Mouse (Mus musculus) brain, embryonic 18.5 days (tissue): ENCODE results near the gene Hoxd11.

ENCODE experiments used
- DNase-seq: peaks from one replicate; pipeline ENCODE4 v3.0.0-alpha.2; 2012; ENCODE audit warnings: low read depth, low spot score

The Hoxd11 gene

GRCm38 (mm10) chr2:74727640-74728302 is 48.4 kb downstream of the Hoxd11 start:
- DNase-seq, result no peak

DNA sequence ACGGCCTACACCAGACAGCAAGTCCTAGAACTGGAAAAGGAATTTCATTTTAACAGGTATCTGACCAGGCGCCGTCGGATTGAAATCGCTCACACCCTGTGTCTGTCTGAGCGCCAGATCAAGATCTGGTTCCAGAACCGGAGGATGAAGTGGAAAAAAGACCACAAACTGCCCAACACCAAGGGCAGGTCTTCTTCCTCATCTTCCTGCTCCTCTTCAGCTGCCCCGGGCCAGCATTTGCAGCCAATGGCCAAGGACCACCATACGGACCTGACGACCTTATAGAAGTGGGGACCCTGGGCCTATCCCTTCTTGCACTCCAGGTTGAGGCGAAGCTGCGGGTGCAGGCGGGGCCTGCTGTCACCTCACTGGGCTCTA is 48.9 kb downstream of the Hoxd11 start:
- DNase-seq, result no peak

DNA sequence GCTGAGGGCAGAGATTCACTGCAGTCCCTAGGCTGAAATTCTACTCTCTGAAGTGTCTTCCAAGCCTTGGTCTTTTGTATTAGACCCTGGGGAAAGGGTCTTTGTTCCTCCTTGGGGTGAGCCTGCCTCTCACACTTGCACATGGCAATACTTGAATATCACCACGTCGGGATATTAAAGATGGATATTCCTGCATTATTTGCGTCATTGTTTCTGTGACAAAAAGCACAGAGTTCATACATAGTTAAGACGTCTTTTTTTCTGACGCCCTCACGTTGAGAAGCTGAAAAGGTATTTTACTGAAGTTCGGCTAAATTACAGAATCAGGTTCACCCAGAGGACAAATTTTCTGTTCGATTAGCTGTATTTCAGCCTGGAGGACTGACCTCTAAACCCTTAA is 51.0 kb downstream of the Hoxd11 start:
- DNase-seq, result no peak

- no peak for DNase-seq
These were observed 51.7 kb downstream of the Hoxd11 start for GRCm38 (mm10) chr2:74731055-74731454.

DNA sequence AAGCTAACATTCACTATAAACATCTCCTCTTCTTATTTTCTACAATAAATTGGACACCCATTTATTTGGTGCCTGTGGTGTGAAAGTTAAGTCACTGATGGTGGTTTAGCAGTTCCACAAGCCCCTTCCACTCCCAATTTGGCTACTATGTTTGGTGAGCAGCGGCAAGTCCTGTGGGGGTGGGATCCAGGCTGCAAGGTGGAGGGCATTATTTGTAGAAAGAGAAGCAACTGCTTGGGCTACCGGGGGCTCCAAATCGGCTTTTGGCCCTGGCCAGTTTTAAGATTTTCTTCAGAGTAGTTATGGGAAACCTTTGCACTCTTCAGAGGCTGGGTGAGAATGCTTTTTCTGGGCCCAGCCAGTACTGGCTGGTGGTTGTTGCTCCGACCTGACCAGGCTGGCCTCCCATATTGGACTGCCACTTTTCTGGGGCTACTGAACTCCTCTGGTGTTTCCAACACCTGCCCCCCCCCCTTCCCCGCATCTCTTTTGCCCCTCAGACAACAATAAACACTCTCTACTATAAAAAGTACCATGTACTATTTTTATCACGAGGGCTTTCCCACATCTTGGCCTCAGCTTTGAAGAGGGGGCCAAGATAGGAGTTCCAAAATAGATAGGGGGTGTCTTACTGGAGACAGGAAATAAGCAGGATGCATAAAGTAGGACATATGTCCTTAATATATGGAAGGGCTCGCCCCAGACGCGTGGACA is 52.6 kb downstream of the Hoxd11 start:
- DNase-seq, result no peak

- DNase-seq, result no peak
These were observed 53.4 kb downstream of the Hoxd11 start for GRCm38 (mm10) chr2:74732513-74733316.

DNA sequence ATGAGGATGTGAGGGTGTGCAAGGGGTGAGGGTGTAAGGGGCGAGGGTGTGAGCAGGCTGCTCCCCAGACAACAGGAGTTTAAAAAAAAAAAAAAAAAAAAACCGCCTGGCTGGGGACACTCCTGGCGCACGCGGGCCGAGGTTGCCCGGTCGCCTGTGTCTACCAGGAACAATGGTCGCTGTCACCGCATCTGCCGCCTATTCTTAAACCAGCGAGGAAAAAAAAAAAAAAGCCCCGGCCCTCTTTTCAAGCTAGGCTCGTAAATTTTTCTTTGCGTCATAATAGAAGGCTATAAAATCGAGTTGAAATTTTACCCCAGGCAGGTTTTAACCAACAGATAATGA is 53.9 kb downstream of the Hoxd11 start:
- DNase-seq, result no peak

DNA sequence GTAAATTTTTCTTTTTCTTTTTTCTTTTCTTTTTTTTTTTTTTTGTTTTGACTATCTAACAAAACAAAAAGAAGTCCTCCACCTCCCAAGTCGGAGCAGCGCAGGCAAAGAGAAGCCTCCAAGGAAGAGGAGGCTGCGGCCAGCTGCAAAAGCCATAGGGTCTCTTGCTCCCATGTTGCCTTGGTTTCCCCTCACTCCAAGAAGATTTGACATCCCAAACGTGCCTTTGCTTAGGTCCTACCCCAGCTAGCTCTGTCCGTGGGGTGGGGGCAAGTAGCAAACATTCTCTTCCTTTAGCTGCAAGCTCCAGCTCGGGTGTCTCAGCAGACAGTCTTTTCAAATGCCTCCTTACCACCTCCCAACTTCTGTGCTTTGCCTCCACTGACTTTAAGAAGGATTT is 54.4 kb downstream of the Hoxd11 start:
- DNase-seq, result no peak

DNA sequence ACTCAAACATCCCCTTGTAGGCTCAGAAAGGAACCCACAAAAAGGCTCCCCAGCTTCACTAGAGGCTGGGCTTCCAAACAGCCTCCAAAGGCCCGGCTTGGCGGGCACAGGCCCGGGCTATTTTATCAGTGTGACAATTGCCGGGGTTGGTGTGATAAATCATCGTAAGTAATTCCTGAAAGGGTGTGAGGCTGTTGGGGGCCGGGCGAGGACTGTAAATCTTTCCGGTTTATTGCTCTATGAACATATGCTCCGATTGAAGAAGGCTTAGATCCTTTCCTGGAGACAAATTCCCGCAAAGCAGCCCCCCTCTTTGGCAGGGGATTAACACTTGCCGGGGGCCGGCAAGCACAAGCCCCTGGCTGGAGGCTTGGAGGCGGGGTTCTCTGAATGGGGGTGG is 55.1 kb downstream of the Hoxd11 start:
- no peak for DNase-seq

GRCm38 (mm10) chr2:74734996-74735811 is 55.8 kb downstream of the Hoxd11 start:
- no peak for DNase-seq

- DNase-seq, result no peak
These were observed 56.7 kb downstream of the Hoxd11 start for GRCm38 (mm10) chr2:74735851-74736687.
